Mouse (Mus musculus) kidney, adult 2 months (tissue): Measurements from ENCODE around the gene Fam111a.

ENCODE experiments used
- CTCF ChIP-seq: fragments of 200-500 bp; conservative IDR thresholded peaks from 2 replicates; pipeline ENCODE4 v1.5.1; 2011; ENCODE audit warnings: low read depth, mild to moderate bottlenecking, control low read depth, low read length, moderate library complexity, mixed read lengths; ENCODE audit not compliant: insufficient read depth, insufficient read length
- POLR2A ChIP-seq: fragments of 200-500 bp; IDR thresholded peaks from one replicate; pipeline ENCODE4 v1.6.1; 2011; ENCODE audit warnings: low read depth, low read length, control low read depth

DNA sequence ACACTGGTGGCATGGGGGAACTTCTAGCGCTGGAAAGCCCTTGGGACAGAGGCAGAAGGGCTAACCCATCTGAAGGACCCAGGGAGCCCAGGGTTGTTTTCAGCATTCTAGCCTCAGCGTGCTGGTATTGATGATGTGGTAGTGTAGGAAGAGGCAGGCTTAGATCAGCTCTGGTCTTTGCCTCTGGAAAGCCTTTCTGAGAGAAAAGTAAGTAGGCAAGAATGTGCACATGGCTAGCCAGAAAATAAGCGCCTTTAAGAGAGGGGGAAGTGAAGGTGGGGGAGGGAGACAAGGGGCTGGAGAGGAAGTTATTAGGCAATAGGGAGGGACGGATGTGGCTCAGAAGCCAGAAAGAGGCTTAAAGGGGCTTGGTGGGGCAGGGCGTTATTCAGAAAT lies 28.5 kb downstream of the Fam111a start:
- TF ChIP-seq CTCF (no peak), POLR2A (no peak)
